Mouse (Mus musculus): ENCODE measurements around the gene Sys1. TPM values are rescaled to one million over a fixed set of nuclear protein-coding genes. Genes with fewer than 3 reads are reported as not detected.
A peak's percentile ranks its signal among the peaks of the same experiment; 100 is the strongest.

Gene Sys1
- polyA plus RNA-seq, 1 experiment: 75.4 TPM

GRCm38 (mm10) chr2:164512121-164512909, 55.6 kb downstream of the Sys1 start:
- no peak overlapping the region for H3K4me3 ChIP-seq (replicated peaks; ENCODE audit: insufficient read depth, low read depth, low read length)
- TF ChIP-seq POLR2A (IDR thresholded peaks at IDR 0.05; ENCODE audit: borderline replicate concordance, insufficient read depth, low read length): no peak
- TF ChIP-seq CTCF (IDR thresholded peaks at IDR 0.05; ENCODE audit: borderline replicate concordance, insufficient read depth, low read depth, low read length): no peak
- no peak overlapping the region for H3K27ac ChIP-seq (ENCODE audit: insufficient read depth, low read length)
- H3K27me3 ChIP-seq (ENCODE audit: control insufficient read depth, insufficient read depth, low read length): no peaks in the 10 kb centered on the region
- 70% methylated on average over 12 of the region's 14 CpGs for WGBS
- H3K4me1 ChIP-seq (ENCODE audit: control insufficient read depth, insufficient read depth, low read length): no peaks in the 10 kb centered on the region
- DNase-seq: no peak

DNA sequence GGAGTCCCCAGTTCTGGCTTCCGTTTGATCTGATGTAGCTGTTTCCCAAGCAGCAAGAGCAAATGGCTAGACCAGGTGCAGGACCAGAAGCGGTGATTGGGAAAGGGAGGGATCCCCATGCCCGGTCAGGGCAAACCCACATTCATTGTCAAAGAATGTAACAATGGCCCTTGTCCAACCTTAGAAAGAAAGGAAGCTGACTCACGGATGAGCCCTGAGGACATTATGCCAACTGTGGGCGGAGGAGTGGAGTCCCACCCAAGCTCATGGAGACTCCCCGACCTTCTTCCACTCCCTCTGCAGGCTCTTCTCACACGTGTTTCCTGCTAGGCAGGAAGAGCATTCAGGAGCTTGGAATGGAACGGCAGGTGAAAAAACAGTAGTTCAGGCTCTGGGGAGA, 56.6 kb downstream of the Sys1 start:
- H3K27me3 ChIP-seq (ENCODE audit: control insufficient read depth, insufficient read depth, low read length): no peaks in the 10 kb centered on the region
- H3K27ac ChIP-seq (ENCODE audit: insufficient read depth, low read length): no peak overlapping the region
- WGBS: 65% methylated on average over 8 of the region's 8 CpGs
- no peaks in the 10 kb centered on the region for H3K4me1 ChIP-seq (ENCODE audit: control insufficient read depth, insufficient read depth, low read length)
- H3K4me3 ChIP-seq (replicated peaks; ENCODE audit: insufficient read depth, low read depth, low read length): no peak overlapping the region
- no peak for DNase-seq
- no peak for TF ChIP-seq POLR2A (IDR thresholded peaks at IDR 0.05; ENCODE audit: borderline replicate concordance, insufficient read depth, low read length)
- no peak for TF ChIP-seq CTCF (IDR thresholded peaks at IDR 0.05; ENCODE audit: borderline replicate concordance, insufficient read depth, low read depth, low read length)

DNA sequence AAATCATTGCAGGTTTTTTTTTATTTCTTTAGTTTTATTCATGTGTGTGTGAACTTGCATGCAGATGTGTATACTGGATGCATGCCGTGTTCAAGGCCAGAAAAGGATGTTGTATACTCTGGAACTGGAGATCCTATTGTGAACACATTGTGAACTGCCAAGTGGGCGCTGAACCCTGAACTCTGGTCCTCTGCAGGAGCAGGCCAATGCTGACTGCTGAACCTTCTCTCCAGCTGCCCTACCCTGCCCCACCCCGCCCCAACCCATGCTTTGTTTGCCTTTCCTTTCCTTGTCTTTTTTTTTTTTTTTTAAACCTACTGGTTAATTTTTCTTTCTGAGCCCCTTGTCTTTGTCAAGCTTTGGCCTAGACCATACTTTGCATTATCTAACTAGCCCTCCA, 58.2 kb downstream of the Sys1 start:
- H3K27me3 ChIP-seq (ENCODE audit: control insufficient read depth, insufficient read depth, low read length): no peaks in the 10 kb centered on the region
- WGBS: 83% methylated on average over 3 of the region's 3 CpGs

DNA sequence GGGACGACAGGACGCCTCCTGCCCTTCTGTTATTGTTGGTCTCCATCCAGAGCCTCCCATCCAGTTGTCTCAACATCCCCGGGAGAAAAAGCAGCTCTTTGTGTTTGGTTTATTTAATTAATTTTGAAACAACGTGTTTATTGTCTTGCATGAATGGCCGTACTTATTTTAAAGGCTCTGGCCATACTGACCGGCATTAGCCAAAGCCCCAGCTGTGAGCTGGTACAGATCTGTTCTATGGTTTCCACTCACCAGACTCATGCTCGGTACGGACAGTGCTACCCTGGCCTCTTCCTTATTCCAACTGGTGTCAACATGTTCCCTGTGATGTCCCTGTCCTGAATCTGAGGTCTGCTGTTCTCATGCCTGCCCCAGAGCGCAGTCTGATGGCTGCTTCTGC, 59.1 kb downstream of the Sys1 start:
- 37% methylated on average over 9 of the region's 9 CpGs for WGBS
- no peak for DNase-seq
- Histone ChIP-seq H3K4me1 (ENCODE audit: control insufficient read depth, insufficient read depth, low read length) (no peaks in the 10 kb centered on the region), H3K27ac (ENCODE audit: insufficient read depth, low read length) (0 out of 2 replicates have a peak overlapping the region, but pooled peaks have one; percentile 72), H3K4me3 (replicated peaks; ENCODE audit: insufficient read depth, low read depth, low read length) (no peak overlapping the region), H3K27me3 (ENCODE audit: control insufficient read depth, insufficient read depth, low read length) (no peaks in the 10 kb centered on the region)
- TF ChIP-seq POLR2A (IDR thresholded peaks at IDR 0.05; ENCODE audit: borderline replicate concordance, insufficient read depth, low read length) (no peak), CTCF (IDR thresholded peaks at IDR 0.05; ENCODE audit: borderline replicate concordance, insufficient read depth, low read depth, low read length) (no peak)

More for the DNA sequence above, 58.2 kb downstream of the Sys1 start:
- DNase-seq: no peak
- no peak overlapping the region for H3K4me3 ChIP-seq (replicated peaks; ENCODE audit: insufficient read depth, low read depth, low read length)
- H3K27ac ChIP-seq (ENCODE audit: insufficient read depth, low read length): no peak overlapping the region
- no peaks in the 10 kb centered on the region for H3K4me1 ChIP-seq (ENCODE audit: control insufficient read depth, insufficient read depth, low read length)
- TF ChIP-seq POLR2A (IDR thresholded peaks at IDR 0.05; ENCODE audit: borderline replicate concordance, insufficient read depth, low read length): no peak
- TF ChIP-seq CTCF (IDR thresholded peaks at IDR 0.05; ENCODE audit: borderline replicate concordance, insufficient read depth, low read depth, low read length): no peak

GRCm38 (mm10) chr2:164516592-164516991, 59.8 kb downstream of the Sys1 start:
- H3K27ac ChIP-seq (ENCODE audit: insufficient read depth, low read length): peak overlapping the region; percentile 72; the same call in 1 of the 2 replicates
- TF ChIP-seq CTCF (IDR thresholded peaks at IDR 0.05; ENCODE audit: borderline replicate concordance, insufficient read depth, low read depth, low read length) (no peak), POLR2A (IDR thresholded peaks at IDR 0.05; ENCODE audit: borderline replicate concordance, insufficient read depth, low read length) (no peak)
- H3K4me1 ChIP-seq (ENCODE audit: control insufficient read depth, insufficient read depth, low read length): no peaks in the 10 kb centered on the region
- no peak for DNase-seq
- H3K27me3 ChIP-seq (ENCODE audit: control insufficient read depth, insufficient read depth, low read length): no peaks in the 10 kb centered on the region
- no peak overlapping the region for H3K4me3 ChIP-seq (replicated peaks; ENCODE audit: insufficient read depth, low read depth, low read length)
- WGBS: 63% methylated on average over 11 of the region's 11 CpGs

DNA sequence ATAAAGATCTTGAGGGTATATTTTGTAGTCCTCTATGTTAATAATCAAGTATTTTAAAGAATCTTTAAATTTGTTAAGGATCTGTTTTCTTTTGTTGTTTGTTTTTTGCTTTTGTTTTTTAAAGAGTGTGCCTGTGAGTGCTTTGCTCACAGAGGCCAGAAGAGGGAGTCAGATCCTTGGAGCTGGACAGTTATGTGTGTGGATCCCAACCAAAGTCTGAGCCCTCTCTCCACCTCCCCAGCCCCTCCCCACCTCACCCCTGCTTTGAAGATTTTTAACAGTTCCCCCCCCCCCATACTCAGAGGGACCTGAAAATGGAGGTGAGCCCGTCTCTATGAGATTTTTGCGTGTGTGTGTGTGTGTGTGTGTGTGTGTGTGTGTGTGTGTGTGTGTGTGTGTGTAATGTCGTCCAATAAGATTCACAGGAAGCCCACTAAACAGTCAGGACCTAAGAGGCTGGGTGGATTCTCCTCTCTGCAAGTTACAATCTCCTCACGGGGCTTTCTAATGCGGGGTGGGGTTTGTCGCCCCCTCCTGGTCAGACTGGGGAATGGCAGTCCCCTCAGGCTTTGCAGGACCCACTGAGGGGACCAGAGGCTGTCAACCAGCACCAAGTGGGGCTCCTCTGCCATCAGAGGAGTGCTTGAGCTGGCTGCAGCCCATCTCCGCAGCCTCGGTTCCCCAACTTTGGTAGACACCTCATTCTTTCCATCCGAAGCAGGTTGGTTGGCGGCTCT, 60.9 kb downstream of the Sys1 start:
- WGBS: 36% methylated on average over 10 of the region's 10 CpGs

GRCm38 (mm10) chr2:164518266-164519170, 61.8 kb downstream of the Sys1 start:
- H3K4me3 ChIP-seq (replicated peaks; ENCODE audit: insufficient read depth, low read depth, low read length): no peak overlapping the region
- no peaks in the 10 kb centered on the region; the same call in 1 of the 2 replicates for H3K27me3 ChIP-seq (ENCODE audit: control insufficient read depth, insufficient read depth, low read length)
- 42% methylated on average over 11 of the region's 11 CpGs for WGBS
- H3K4me1 ChIP-seq (ENCODE audit: control insufficient read depth, insufficient read depth, low read length): no peaks in the 10 kb centered on the region
- no peak overlapping the region for H3K27ac ChIP-seq (ENCODE audit: insufficient read depth, low read length)
- DNase-seq: no peak
- TF ChIP-seq CTCF (IDR thresholded peaks at IDR 0.05; ENCODE audit: borderline replicate concordance, insufficient read depth, low read depth, low read length) (no peak), POLR2A (IDR thresholded peaks at IDR 0.05; ENCODE audit: borderline replicate concordance, insufficient read depth, low read length) (no peak)

More for the DNA sequence above, 60.9 kb downstream of the Sys1 start:
- Histone ChIP-seq H3K4me1 (ENCODE audit: control insufficient read depth, insufficient read depth, low read length) (no peaks in the 10 kb centered on the region), H3K27me3 (ENCODE audit: control insufficient read depth, insufficient read depth, low read length) (no peaks in the 10 kb centered on the region), H3K27ac (ENCODE audit: insufficient read depth, low read length) (no peak overlapping the region), H3K4me3 (replicated peaks; ENCODE audit: insufficient read depth, low read depth, low read length) (no peak overlapping the region)
- DNase-seq: peak; percentile 40 to 62
- TF ChIP-seq POLR2A (IDR thresholded peaks at IDR 0.05; ENCODE audit: borderline replicate concordance, insufficient read depth, low read length) (no peak), CTCF (IDR thresholded peaks at IDR 0.05; ENCODE audit: borderline replicate concordance, insufficient read depth, low read depth, low read length) (peak; percentile 79; the same call in 1 of the 2 replicates)

Measured in cerebellum, adult 2 months (tissue).